In the genomic region with DNA sequence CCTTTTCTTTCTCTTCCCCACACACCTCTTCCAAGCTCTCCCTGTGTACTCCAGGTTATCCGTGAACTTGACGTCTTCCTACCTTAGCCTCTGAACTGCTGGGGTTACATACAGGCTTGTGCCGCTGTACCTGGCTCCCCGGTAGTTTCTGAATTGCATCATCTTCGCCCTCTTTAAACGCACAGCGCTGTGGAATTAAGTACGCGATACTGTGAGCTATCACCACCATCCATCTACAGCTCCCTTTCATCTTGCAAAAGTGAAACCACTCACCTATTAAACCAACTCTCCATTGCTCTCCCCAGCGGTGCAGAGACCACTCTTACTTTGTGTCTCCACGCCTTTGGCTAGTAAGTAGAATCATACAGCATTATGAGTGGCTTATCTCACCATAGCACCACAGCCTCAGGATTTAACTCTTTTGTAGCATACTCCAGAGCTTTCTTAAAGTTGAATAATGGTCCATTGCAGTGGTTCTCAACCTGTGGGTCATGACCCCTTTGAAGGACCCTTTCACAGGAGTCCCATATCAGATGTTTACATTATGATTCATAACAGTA, we compare ENCODE assay signal across 14 mouse cellular contexts. TPM values are rescaled to one million over a fixed set of nuclear protein-coding genes. Genes with fewer than 3 reads are reported as not detected.
"Had no signal": no experiment of that assay in that cellular context is flagged by ENCODE, and none has a peak within 500 bp of the region (broad histone marks: within the 10 kb centered on the region; RNA-seq: fewer than 3 reads in every experiment).

No protein-coding gene starts in this region.

- H3K4me3 ChIP-seq: kidney, embryonic 15.5 days; limb, embryonic 13.5 days; megakaryocyte, embryonic 14.5 days; midbrain, embryonic 12.5 days; stomach, embryonic 15.5 days had no signal

- H3K4me2 ChIP-seq: kidney, embryonic 15.5 days; limb, embryonic 13.5 days; midbrain, embryonic 12.5 days; stomach, embryonic 15.5 days had no signal

- H3K9ac ChIP-seq: kidney, embryonic 15.5 days; limb, embryonic 13.5 days; liver, embryonic 14.5 days; midbrain, embryonic 12.5 days; stomach, embryonic 15.5 days had no signal

- H3K27ac ChIP-seq: kidney, embryonic 15.5 days; limb, embryonic 13.5 days; liver, embryonic 14.5 days; macrophage; midbrain, embryonic 12.5 days; stomach, embryonic 15.5 days had no signal

- ATAC-seq: hindbrain, embryonic 16.5 days; inflammation-experienced regulatory T-cells, adult 6 months had no signal

- H3K9me3 ChIP-seq: kidney, embryonic 15.5 days; limb, embryonic 13.5 days; megakaryocyte, embryonic 14.5 days; midbrain, embryonic 12.5 days; stomach, embryonic 15.5 days had no signal

- H3K4me1 ChIP-seq: limb, embryonic 13.5 days; stomach, embryonic 15.5 days had no signal

- H3K27me3 ChIP-seq: kidney, embryonic 15.5 days; limb, embryonic 13.5 days; megakaryocyte, embryonic 14.5 days; midbrain, embryonic 12.5 days; stomach, embryonic 15.5 days had no signal

- DNase-seq: kidney, adult 2 months; kidney, postnatal 14 days; left cerebral cortex, postnatal 4 days; right cerebral cortex, postnatal 14 days; thymus, postnatal 4 days had no signal

- H3K36me3 ChIP-seq: kidney, embryonic 15.5 days; limb, embryonic 13.5 days; midbrain, embryonic 12.5 days; stomach, embryonic 15.5 days had no signal

RNA-seq across cellular contexts. Expression of a gene that starts 51.3 kb away (rescaled TPM):
- polyA plus RNA-seq: macrophage had no signal
